Mouse (Mus musculus) midbrain, embryonic 12.5 days (tissue): ENCODE measurements around the gene C1qtnf1. TPM values are rescaled to one million over a fixed set of nuclear protein-coding genes. Genes with fewer than 3 reads are reported as not detected.

Experiments used
- ATAC-seq: fragments of 200-750 bp; cut with Nextera tagmentation; 2 replicates; pipeline ENCODE4 v1.8.0; 2017; ENCODE audit warnings: low read depth, moderate TSS enrichment, moderate library complexity; ENCODE audit not compliant: low FRiP score
- H3K27ac ChIP-seq: fragments of 300-500 bp; sonication (generic); replicated peaks from 2 replicates; pipeline ENCODE4 v1.5.1; 2016; ENCODE audit warnings: mild to moderate bottlenecking
- H3K27me3 ChIP-seq: fragments of 300-500 bp; sonication (generic); 2 replicates; pipeline ENCODE4 v1.6.1; 2016; ENCODE audit warnings: mild to moderate bottlenecking
- H3K36me3 ChIP-seq: fragments of 300-500 bp; sonication (generic); 2 replicates; pipeline ENCODE4 v1.6.1; 2016
- H3K4me1 ChIP-seq: fragments of 300-500 bp; sonication (generic); 2 replicates; pipeline ENCODE4 v1.6.1; 2016
- H3K4me2 ChIP-seq: fragments of 300-500 bp; sonication (generic); replicated peaks from 2 replicates; pipeline ENCODE4 v1.6.1; 2016; ENCODE audit warnings: mild to moderate bottlenecking, moderate library complexity
- H3K4me3 ChIP-seq: fragments of 300-500 bp; sonication (generic); 2 replicates; pipeline ENCODE4 v1.5.1; 2016; ENCODE audit warnings: mild to moderate bottlenecking
- H3K9ac ChIP-seq: fragments of 300-500 bp; sonication (generic); replicated peaks from 2 replicates; pipeline ENCODE4 v1.6.1; 2016; ENCODE audit warnings: mild to moderate bottlenecking, moderate library complexity
- H3K9me3 ChIP-seq: fragments of 300-500 bp; sonication (generic); 2 replicates; pipeline ENCODE4 v1.6.1; 2016; ENCODE audit warnings: mild to moderate bottlenecking
- WGBS: fragments of 180-500 bp; shearing (Covaris S2); methylation state at CpG from one replicate; pipeline ENCODE4 v1.1.7; 2016; 5-methylcytosine and 5-hydroxymethylcytosine counted together
- polyA plus RNA-seq: library from polyadenylated mRNA; unstranded; fragments of >200 nt; fragmentation: Nextera tagmentation; extraction: Ambion mirVana; gene quantifications from 2 replicates; pipeline ENCODE4 v1.2.1, GENCODE M21; 2016

The C1qtnf1 gene
- polyA plus RNA-seq, 1 experiment from 2014 or later = 3.3 TPM

DNA sequence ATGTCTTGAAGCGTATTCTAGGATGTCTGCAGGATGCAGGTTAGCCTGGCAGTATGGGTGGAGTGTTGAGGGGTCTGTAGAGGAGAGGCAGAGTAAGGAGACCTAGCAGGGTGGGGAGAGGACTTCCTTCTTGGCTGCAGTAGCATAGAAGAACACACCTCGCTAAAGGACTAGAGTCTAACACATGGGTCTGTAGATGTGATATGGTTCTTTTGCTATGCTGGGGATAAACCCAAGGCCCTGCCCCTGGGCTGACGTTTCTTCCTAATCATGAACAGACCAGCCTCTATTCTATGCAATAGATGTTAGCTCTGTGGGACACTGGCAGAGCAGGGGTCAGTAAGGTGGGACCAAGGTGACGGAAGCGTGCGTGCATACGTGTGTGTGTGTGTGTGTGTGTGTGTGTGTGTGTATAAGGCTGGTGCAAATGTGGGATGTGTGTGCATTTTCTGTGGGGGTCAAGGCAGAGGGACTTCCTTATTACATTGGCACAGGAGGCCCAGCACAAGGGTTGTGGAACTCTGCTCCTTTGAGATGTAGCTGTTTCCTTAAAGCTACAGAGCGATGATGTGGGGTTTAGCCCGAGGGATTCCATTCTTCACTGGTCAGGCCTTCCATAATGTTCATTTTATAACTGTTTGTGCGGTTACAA lies 41.6 kb downstream of the C1qtnf1 start:
- H3K4me1 ChIP-seq = peaks cover 8% of the 10 kb centered on the region; the same call in 1 of the 2 replicates
- ATAC-seq = no peak
- no peak overlapping the region for H3K4me3 ChIP-seq
- H3K9me3 ChIP-seq = no peaks in the 10 kb centered on the region
- no peaks in the 10 kb centered on the region for H3K36me3 ChIP-seq
- H3K27ac ChIP-seq = peak overlapping the region; percentile 70
- WGBS = 87% methylated on average over 10 of the region's 10 CpGs
- no peak overlapping the region for H3K9ac ChIP-seq
- H3K4me2 ChIP-seq = no peak overlapping the region
- H3K27me3 ChIP-seq = no peaks in the 10 kb centered on the region

DNA sequence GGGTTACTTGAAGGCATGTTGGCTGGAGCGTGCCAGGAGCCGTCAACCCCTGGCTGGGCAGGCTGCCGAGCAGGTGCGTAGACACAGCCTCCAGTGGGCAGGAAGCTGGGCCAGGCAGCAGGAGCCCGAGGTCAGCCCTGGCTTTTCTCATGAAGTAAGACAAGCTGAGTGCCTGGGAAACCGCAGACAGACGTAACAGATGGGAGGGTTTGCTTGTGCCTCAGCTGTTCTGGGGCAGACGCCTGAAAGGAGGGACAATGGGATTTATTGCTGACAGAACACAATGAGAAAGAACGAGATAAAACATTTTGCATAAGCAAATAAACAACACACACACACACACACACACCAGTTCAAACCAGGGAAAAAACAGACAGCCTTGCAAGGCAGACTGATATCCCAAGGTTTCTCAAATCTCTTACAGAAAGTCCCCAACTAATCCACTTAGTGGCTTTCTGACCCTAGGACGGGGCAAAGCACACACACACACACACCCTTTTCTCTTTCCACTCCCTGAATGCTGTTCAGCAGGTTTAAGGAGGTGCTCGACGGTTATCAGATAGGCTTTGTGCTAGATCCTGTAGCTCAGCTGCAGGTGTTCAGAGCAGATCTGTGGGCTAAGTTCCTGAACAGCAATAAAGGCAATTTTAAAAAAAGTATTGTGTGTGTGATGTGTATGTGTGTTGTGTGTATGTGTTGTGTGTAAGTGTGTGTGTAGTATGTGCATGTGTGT lies 42.4 kb downstream of the C1qtnf1 start:
- WGBS = 29% methylated on average over 12 of the region's 12 CpGs
- Histone ChIP-seq H3K4me1 (peaks cover 8% of the 10 kb centered on the region; the same call in 1 of the 2 replicates), H3K27ac (peak overlapping the region; percentile 70), H3K9me3 (no peaks in the 10 kb centered on the region), H3K4me3 (no peak overlapping the region), H3K4me2 (no peak overlapping the region), H3K36me3 (no peaks in the 10 kb centered on the region), H3K9ac (no peak overlapping the region), H3K27me3 (no peaks in the 10 kb centered on the region)
- no peak for ATAC-seq

- Histone ChIP-seq H3K4me1 (peaks cover 8% of the 10 kb centered on the region; the same call in 1 of the 2 replicates), H3K27me3 (no peaks in the 10 kb centered on the region), H3K9ac (no peak overlapping the region), H3K27ac (no peak overlapping the region), H3K36me3 (no peaks in the 10 kb centered on the region), H3K9me3 (no peaks in the 10 kb centered on the region), H3K4me2 (no peak overlapping the region), H3K4me3 (no peak overlapping the region)
- WGBS = 77% methylated on average over 13 of the region's 13 CpGs
- ATAC-seq = no peak
Observed at GRCm38 (mm10) chr11:118471676-118472075, 43.7 kb downstream of the C1qtnf1 start.

DNA sequence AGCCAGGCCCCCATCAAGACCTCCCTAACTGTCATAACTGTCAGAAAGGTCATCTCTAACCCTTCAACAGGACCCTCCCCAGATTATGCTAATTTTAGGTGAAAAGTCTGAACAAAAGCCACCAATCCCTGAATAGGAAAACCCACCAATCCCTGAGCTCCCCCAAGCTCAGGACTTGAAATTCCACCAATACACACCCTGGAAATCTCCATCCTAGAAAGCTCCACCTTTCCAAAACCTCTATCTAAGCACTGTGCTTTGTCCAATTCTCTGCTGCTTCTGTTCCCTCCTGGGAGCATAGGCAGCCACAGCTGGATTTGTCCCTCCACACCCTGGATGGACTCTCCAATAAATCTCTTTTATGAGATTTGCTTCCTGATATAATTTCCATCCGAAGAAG lies 45.2 kb downstream of the C1qtnf1 start:
- Histone ChIP-seq H3K4me3 (no peak overlapping the region), H3K9ac (no peak overlapping the region), H3K27me3 (peaks cover 4% of the 10 kb centered on the region; the same call in 1 of the 2 replicates), H3K36me3 (no peaks in the 10 kb centered on the region), H3K4me1 (peaks cover 13% of the 10 kb centered on the region), H3K9me3 (no peaks in the 10 kb centered on the region), H3K4me2 (no peak overlapping the region), H3K27ac (no peak overlapping the region)
- no peak for ATAC-seq
- 87% methylated on average over 1 of the region's 1 CpGs for WGBS

- Histone ChIP-seq H3K4me3 (no peak overlapping the region), H3K9me3 (no peaks in the 10 kb centered on the region), H3K9ac (no peak overlapping the region), H3K27ac (no peak overlapping the region), H3K27me3 (peaks cover 4% of the 10 kb centered on the region; the same call in 1 of the 2 replicates), H3K4me2 (no peak overlapping the region), H3K4me1 (peaks cover 13% of the 10 kb centered on the region), H3K36me3 (no peaks in the 10 kb centered on the region)
- WGBS = 85% methylated on average over 6 of the region's 6 CpGs
- ATAC-seq = no peak
Observed at GRCm38 (mm10) chr11:118473842-118474500, 46.0 kb downstream of the C1qtnf1 start.

- Histone ChIP-seq H3K9ac (no peak overlapping the region), H3K4me1 (peaks cover 5% of the 10 kb centered on the region), H3K4me3 (no peak overlapping the region), H3K4me2 (no peak overlapping the region), H3K27me3 (peaks cover 4% of the 10 kb centered on the region; the same call in 1 of the 2 replicates), H3K9me3 (no peaks in the 10 kb centered on the region), H3K36me3 (no peaks in the 10 kb centered on the region), H3K27ac (no peak overlapping the region)
- 91% methylated on average over 7 of the region's 7 CpGs for WGBS
- no peak for ATAC-seq
Observed at GRCm38 (mm10) chr11:118475496-118476083, 47.6 kb downstream of the C1qtnf1 start.

DNA sequence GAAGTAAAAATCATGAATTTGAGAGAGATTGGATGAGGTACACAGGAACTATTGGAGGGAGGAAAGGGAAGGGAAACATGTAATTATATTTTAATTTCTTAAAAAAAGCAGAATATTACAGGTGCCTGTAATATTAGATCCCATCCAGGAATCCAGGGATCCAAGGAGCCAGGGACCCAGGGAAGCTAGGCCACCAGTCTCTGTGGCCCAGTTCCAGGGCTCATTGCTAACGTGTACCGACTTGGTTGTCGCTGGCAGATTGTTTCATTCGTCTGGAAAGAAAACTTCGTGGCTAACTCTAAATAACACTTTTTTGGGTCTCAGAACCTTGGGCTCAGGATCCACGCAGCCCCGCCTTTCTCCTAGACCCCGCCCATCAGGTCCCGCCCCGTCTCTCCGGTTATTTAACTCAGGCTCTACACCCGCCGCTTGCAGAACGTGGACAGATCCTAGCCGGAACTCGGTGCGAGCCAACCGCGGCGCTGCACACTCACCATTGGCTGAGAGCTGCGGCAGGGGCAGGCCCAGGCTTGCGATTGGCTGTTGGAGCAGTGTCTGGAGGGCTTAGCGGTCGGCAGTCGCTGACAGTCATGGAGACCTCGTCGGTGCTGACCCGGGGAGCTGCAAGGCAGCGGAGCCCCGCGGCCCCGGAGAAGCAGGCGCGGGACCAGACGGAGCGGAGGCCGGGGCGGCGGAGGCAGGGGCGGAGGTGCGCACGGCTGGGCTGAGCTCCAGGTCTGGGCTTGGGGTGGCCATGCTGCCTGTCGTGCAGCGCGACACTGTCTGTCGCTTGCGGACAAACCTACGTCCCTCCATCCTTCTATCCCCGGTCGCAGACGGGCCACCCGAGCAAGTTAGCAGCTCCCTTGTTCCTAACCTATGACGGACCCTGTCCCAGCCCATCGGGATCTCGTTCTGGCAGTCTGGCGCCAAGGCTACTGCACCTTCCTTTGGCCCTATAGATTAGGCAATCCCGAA lies 48.7 kb downstream of the C1qtnf1 start, which contains the start of gene Engase:
TSS of gene Engase (plus strand) at position 434 of the 978 bp plus-strand sequence.
- peak within 1 kb of the TSS; percentile 75 for H3K4me3 ChIP-seq
- WGBS = 1% methylated on average over 57 of the region's 57 CpGs
- H3K4me1 ChIP-seq = peaks cover 5% of the 10 kb centered on the region
- peak; percentile 100 for ATAC-seq
- H3K27ac ChIP-seq = no peak within 1 kb of the TSS; the same call in 1 of the 2 replicates
- peaks cover 4% of the 10 kb centered on the region; the same call in 1 of the 2 replicates for H3K27me3 ChIP-seq
- no peaks in the 10 kb centered on the region for H3K9me3 ChIP-seq
- H3K9ac ChIP-seq = peak within 1 kb of the TSS; percentile 70
- peak within 1 kb of the TSS; percentile 87 for H3K4me2 ChIP-seq
- peaks cover 4% of the 10 kb centered on the region; the same call in 1 of the 2 replicates for H3K36me3 ChIP-seq

- H3K9me3 ChIP-seq = no peaks in the 10 kb centered on the region
- peaks cover 4% of the 10 kb centered on the region; the same call in 1 of the 2 replicates for H3K27me3 ChIP-seq
- no peak overlapping the region for H3K4me3 ChIP-seq
- H3K36me3 ChIP-seq = peaks cover 5% of the 10 kb centered on the region; the same call in 1 of the 2 replicates
- H3K27ac ChIP-seq = no peak overlapping the region
- H3K4me1 ChIP-seq = peaks cover 5% of the 10 kb centered on the region
- WGBS = 88% methylated on average over 12 of the region's 12 CpGs
- ATAC-seq = no peak
- no peak overlapping the region for H3K9ac ChIP-seq
- H3K4me2 ChIP-seq = no peak overlapping the region
Observed at GRCm38 (mm10) chr11:118479776-118480175, 51.8 kb downstream of the C1qtnf1 start.

DNA sequence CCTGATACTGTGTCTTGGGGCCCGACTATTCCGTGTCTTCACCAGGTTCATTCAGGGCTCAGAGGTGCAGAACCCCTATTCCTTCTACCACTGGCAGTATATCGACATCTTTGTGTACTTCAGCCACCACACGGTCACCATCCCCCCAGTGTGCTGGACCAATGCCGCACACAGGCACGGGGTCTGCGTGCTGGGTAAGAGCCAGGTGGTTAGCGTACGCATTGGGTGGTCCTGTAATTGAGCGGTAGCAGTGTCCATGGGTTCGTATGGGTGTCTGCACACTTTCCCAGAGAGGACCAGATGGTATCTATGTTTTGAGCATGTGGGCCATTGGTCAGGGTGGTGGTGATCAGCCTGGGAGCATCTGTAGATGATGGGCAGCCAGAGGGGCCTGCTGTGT lies 53.2 kb downstream of the C1qtnf1 start:
- ATAC-seq = no peak
- H3K4me1 ChIP-seq = peaks cover 5% of the 10 kb centered on the region
- H3K27ac ChIP-seq = no peak overlapping the region
- WGBS = 96% methylated on average over 11 of the region's 11 CpGs
- peaks cover 14% of the 10 kb centered on the region for H3K36me3 ChIP-seq
- H3K9me3 ChIP-seq = no peaks in the 10 kb centered on the region
- no peak overlapping the region for H3K4me2 ChIP-seq
- no peak overlapping the region for H3K4me3 ChIP-seq
- peaks cover 4% of the 10 kb centered on the region; the same call in 1 of the 2 replicates for H3K27me3 ChIP-seq
- no peak overlapping the region for H3K9ac ChIP-seq

- Histone ChIP-seq H3K4me3 (no peak overlapping the region), H3K27me3 (peaks cover 4% of the 10 kb centered on the region; the same call in 1 of the 2 replicates), H3K9me3 (no peaks in the 10 kb centered on the region), H3K27ac (no peak overlapping the region), H3K4me2 (no peak overlapping the region), H3K4me1 (peaks cover 5% of the 10 kb centered on the region), H3K36me3 (peaks cover 15% of the 10 kb centered on the region), H3K9ac (no peak overlapping the region)
- no peak for ATAC-seq
- WGBS = 89% methylated on average over 14 of the region's 14 CpGs
Observed at GRCm38 (mm10) chr11:118481751-118482150, 53.7 kb downstream of the C1qtnf1 start.

DNA sequence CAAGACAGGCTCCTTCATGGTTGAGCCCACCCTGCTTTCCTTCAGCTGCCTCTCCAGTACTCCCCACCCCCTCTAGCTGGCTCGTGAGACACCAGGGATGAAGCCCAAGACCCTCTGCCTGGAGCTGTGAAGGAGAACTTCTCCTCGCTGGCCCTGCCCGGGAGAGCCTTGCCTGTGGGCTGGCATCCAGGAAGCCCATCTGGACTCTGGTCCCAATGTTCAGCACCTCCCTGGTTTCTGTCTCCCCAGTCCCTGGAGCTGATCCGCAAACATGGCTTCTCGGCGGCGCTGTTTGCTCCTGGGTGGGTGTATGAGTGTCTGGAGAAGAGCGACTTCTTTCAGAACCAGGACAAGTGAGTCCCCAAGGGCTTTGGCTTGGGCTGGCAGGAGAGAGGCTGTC lies 56.2 kb downstream of the C1qtnf1 start:
- WGBS = 87% methylated on average over 8 of the region's 8 CpGs
- H3K27ac ChIP-seq = no peak overlapping the region
- H3K9me3 ChIP-seq = no peaks in the 10 kb centered on the region
- no peak overlapping the region for H3K4me3 ChIP-seq
- peaks cover 15% of the 10 kb centered on the region for H3K36me3 ChIP-seq
- H3K27me3 ChIP-seq = no peaks in the 10 kb centered on the region
- no peak overlapping the region for H3K4me2 ChIP-seq
- no peak overlapping the region for H3K9ac ChIP-seq
- no peak for ATAC-seq
- no peaks in the 10 kb centered on the region for H3K4me1 ChIP-seq
